Mouse (Mus musculus): ENCODE data around the gene Zik1.

The Zik1 gene

DNA sequence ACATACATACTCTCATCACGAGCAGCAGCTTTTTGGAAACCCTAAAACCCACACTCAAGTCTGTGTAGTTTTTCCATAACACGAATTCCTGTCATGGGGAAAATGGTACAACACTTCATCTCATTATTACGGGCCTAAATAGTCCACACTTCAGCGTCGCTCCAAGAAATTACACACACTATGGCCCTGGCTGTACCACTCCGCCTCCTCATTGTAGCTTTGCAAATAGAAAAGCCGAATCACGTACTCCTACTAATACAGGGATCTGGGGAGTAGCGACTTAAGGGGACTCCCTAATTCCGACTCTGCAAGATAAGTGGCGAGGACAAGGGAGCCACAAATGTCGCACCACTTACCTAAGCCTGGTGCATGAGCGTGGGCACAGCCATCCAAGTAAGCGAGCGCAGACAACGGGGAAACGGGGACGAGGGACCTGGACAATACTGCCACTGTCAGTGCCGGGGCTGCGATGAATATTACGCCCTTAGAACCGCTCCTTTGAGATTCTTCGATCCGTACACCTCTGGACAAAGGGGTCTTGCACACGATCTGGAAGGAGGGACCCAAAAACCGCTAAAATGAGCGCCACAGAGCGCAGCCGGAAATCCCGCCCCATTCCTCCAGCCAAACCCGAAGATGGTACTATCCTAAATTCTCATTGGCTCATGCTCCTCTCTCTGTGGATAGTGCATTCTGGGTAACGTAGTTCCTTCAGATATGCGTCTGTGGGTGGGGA lies at the start of gene Zik1:
Gene Zik1, minus strand, starts transcription at position 609 of the 736 bp plus-strand sequence.
- peak; percentile 85 for DNase-seq (ENCODE audit: low read depth, low spot score)

GRCm38 (mm10) chr7:10495578-10495977 lies 384 bp upstream of the Zik1 start:
- no peak for DNase-seq (ENCODE audit: low read depth, low spot score)

DNA sequence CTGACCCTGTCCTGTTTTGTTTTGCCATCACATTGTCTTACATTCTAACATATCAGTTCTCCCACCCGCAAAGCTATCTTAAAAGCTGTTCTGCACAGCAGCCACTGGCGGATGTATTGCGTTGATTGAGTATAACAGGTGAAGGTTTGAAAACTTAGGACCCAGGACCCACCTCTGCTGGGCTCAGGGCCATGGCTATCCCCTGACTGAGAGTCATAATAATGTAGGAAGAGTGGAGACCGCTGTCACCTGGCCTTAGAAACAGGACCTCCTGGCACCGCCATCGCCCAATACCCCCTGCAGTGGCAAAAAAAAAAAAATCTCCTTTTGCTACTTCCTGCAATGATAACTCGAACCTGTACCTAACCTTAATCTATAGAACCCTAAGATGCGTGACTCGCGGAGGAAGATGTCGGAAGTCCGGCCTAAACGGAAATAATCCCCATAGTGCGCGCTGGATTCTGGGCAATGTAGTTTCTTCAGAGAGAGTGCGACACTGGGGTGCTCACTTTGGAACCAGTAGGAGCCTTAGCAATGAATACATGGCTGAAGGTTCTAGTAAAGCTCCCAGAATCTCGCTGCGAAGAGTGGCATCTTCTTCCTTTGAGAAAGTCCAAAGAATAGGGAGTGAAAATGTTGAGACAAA lies 14.5 kb downstream of the Zik1 start:
- peak; percentile 24 for DNase-seq (ENCODE audit: low read depth, low spot score)

DNA sequence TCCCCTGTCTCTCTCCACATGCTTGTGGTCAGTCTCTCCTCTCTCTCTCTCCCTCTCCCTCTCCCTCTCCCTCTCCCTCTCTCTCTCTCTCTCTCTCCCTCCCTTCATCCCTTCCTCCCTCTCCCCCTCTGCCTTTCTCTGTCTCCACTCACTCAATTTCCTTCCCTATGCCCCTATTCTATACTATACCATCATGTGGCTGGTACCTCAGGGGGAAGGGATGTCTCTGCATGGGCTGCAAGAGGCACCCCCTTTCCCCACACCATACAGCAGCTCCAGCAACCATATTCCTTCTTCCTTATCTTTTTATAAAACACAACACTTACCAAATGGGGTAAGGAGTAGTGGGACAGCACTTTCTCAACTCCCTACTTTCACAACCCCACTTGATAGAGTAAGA lies 15.4 kb downstream of the Zik1 start:
- DNase-seq (ENCODE audit: low read depth, low spot score): no peak

- no peak for DNase-seq (ENCODE audit: low read depth, low spot score)
These were observed 37.0 kb downstream of the Zik1 start for GRCm38 (mm10) chr7:10458166-10458565.

- no peak for DNase-seq (ENCODE audit: low read depth, low spot score)
These were observed 52.2 kb downstream of the Zik1 start, which contains the start of gene Vmn1r67 for GRCm38 (mm10) chr7:10443031-10443430. Gene Vmn1r67 (plus strand): TSS chr7:10443331.

All from brain, embryonic 18.5 days (tissue).